Mouse (Mus musculus): ENCODE measurements around the gene BC030499. TPM values are rescaled to one million over a fixed set of nuclear protein-coding genes. Genes with fewer than 3 reads are reported as not detected.

The BC030499 gene
- polyA plus RNA-seq, 1 experiment from 2014 or later: 0.47 TPM

GRCm38 (mm10) chr11:78322076-78322831, 31.6 kb downstream of the BC030499 start:
- WGBS: 68% methylated on average over 2 of the region's 2 CpGs

GRCm38 (mm10) chr11:78322860-78323259, 32.2 kb downstream of the BC030499 start, which contains the start of gene Aldoc:
TSS of gene Aldoc (plus strand) at chr11:78322968.
- no peaks in the 10 kb centered on the region for H3K9me3 ChIP-seq (ENCODE audit: control insufficient read depth, low read length)
- H3K4me1 ChIP-seq (ENCODE audit: control insufficient read depth, insufficient read depth, low read length): 0 out of 2 replicates have a peak, but pooled peaks cover 4% of the 10 kb centered on the region
- H3K9ac ChIP-seq (ENCODE audit: low read depth, low read length): 0 out of 2 replicates have a peak within 1 kb of the TSS, but pooled peaks have one; percentile 12
- H3K4me3 ChIP-seq (ENCODE audit: low read length): peak within 1 kb of the TSS; percentile 16; the same call in 1 of the 2 replicates
- peaks cover 40% of the 10 kb centered on the region for H3K36me3 ChIP-seq (ENCODE audit: control insufficient read depth, insufficient read depth, low read length)
- 5% methylated on average over 15 of the region's 15 CpGs for WGBS
- peak within 1 kb of the TSS; percentile 34 for H3K4me2 ChIP-seq (replicated peaks; ENCODE audit: low read depth, low read length)
- no peaks in the 10 kb centered on the region for H3K27me3 ChIP-seq (ENCODE audit: control insufficient read depth, insufficient read depth, low read length)
- peak; percentile 94 for ATAC-seq (ENCODE audit: low FRiP score, low TSS enrichment)
- H3K27ac ChIP-seq (ENCODE audit: low read depth, low read length): no peak within 1 kb of the TSS; the same call in 1 of the 2 replicates

More at GRCm38 (mm10) chr11:78322076-78322831, 31.6 kb downstream of the BC030499 start:
- H3K27me3 ChIP-seq (ENCODE audit: control insufficient read depth, insufficient read depth, low read length): no peaks in the 10 kb centered on the region
- no peak overlapping the region for H3K4me3 ChIP-seq (ENCODE audit: low read length)
- peaks cover 46% of the 10 kb centered on the region for H3K36me3 ChIP-seq (ENCODE audit: control insufficient read depth, insufficient read depth, low read length)
- peak overlapping the region; percentile 34; the same call in 1 of the 2 replicates for H3K4me2 ChIP-seq (replicated peaks; ENCODE audit: low read depth, low read length)
- H3K4me1 ChIP-seq (ENCODE audit: control insufficient read depth, insufficient read depth, low read length): 0 out of 2 replicates have a peak, but pooled peaks cover 4% of the 10 kb centered on the region
- no peak overlapping the region for H3K9ac ChIP-seq (ENCODE audit: low read depth, low read length)
- no peak; the same call in 1 of the 2 replicates for ATAC-seq (ENCODE audit: low FRiP score, low TSS enrichment)
- no peak overlapping the region; the same call in 1 of the 2 replicates for H3K27ac ChIP-seq (ENCODE audit: low read depth, low read length)
- H3K9me3 ChIP-seq (ENCODE audit: control insufficient read depth, low read length): no peaks in the 10 kb centered on the region

- Histone ChIP-seq H3K27ac (ENCODE audit: low read depth, low read length) (no peak overlapping the region), H3K9me3 (ENCODE audit: control insufficient read depth, low read length) (no peaks in the 10 kb centered on the region), H3K9ac (ENCODE audit: low read depth, low read length) (no peak overlapping the region), H3K4me2 (replicated peaks; ENCODE audit: low read depth, low read length) (no peak overlapping the region), H3K4me3 (ENCODE audit: low read length) (no peak overlapping the region), H3K27me3 (ENCODE audit: control insufficient read depth, insufficient read depth, low read length) (no peaks in the 10 kb centered on the region), H3K36me3 (ENCODE audit: control insufficient read depth, insufficient read depth, low read length) (peaks cover 27% of the 10 kb centered on the region), H3K4me1 (ENCODE audit: control insufficient read depth, insufficient read depth, low read length) (peaks cover 10% of the 10 kb centered on the region; the same call in 1 of the 2 replicates)
- WGBS: 87% methylated on average over 15 of the region's 15 CpGs
- no peak for ATAC-seq (ENCODE audit: low FRiP score, low TSS enrichment)
These were observed 33.6 kb downstream of the BC030499 start for GRCm38 (mm10) chr11:78324000-78324785.

GRCm38 (mm10) chr11:78324965-78325364, 34.3 kb downstream of the BC030499 start:
- ATAC-seq (ENCODE audit: low FRiP score, low TSS enrichment): no peak
- no peak overlapping the region for H3K4me3 ChIP-seq (ENCODE audit: low read length)
- no peak overlapping the region for H3K9ac ChIP-seq (ENCODE audit: low read depth, low read length)
- H3K9me3 ChIP-seq (ENCODE audit: control insufficient read depth, low read length): no peaks in the 10 kb centered on the region
- H3K4me2 ChIP-seq (replicated peaks; ENCODE audit: low read depth, low read length): no peak overlapping the region
- 94% methylated on average over 12 of the region's 12 CpGs for WGBS
- H3K27me3 ChIP-seq (ENCODE audit: control insufficient read depth, insufficient read depth, low read length): no peaks in the 10 kb centered on the region
- peaks cover 12% of the 10 kb centered on the region; the same call in 1 of the 2 replicates for H3K4me1 ChIP-seq (ENCODE audit: control insufficient read depth, insufficient read depth, low read length)
- no peak overlapping the region for H3K27ac ChIP-seq (ENCODE audit: low read depth, low read length)
- peaks cover 21% of the 10 kb centered on the region for H3K36me3 ChIP-seq (ENCODE audit: control insufficient read depth, insufficient read depth, low read length)

GRCm38 (mm10) chr11:78327215-78327614, 36.6 kb downstream of the BC030499 start:
- Histone ChIP-seq H3K9me3 (ENCODE audit: control insufficient read depth, low read length) (no peaks in the 10 kb centered on the region), H3K27me3 (ENCODE audit: control insufficient read depth, insufficient read depth, low read length) (no peaks in the 10 kb centered on the region), H3K36me3 (ENCODE audit: control insufficient read depth, insufficient read depth, low read length) (0 out of 2 replicates have a peak, but pooled peaks cover 3% of the 10 kb centered on the region), H3K4me1 (ENCODE audit: control insufficient read depth, insufficient read depth, low read length) (peaks cover 12% of the 10 kb centered on the region; the same call in 1 of the 2 replicates), H3K27ac (ENCODE audit: low read depth, low read length) (no peak overlapping the region), H3K4me2 (replicated peaks; ENCODE audit: low read depth, low read length) (no peak overlapping the region), H3K4me3 (ENCODE audit: low read length) (no peak overlapping the region), H3K9ac (ENCODE audit: low read depth, low read length) (no peak overlapping the region)
- 91% methylated on average over 4 of the region's 4 CpGs for WGBS
- no peak for ATAC-seq (ENCODE audit: low FRiP score, low TSS enrichment)

GRCm38 (mm10) chr11:78327634-78328511, 37.2 kb downstream of the BC030499 start, which contains the start of gene Pigs:
TSS of gene Pigs (plus strand) at chr11:78328415.
- no peaks in the 10 kb centered on the region for H3K27me3 ChIP-seq (ENCODE audit: control insufficient read depth, insufficient read depth, low read length)
- H3K27ac ChIP-seq (ENCODE audit: low read depth, low read length): no peak within 1 kb of the TSS; the same call in 1 of the 2 replicates
- H3K4me3 ChIP-seq (ENCODE audit: low read length): peak within 1 kb of the TSS; percentile 91
- peak within 1 kb of the TSS; percentile 85 for H3K9ac ChIP-seq (ENCODE audit: low read depth, low read length)
- 14% methylated on average over 36 of the region's 37 CpGs for WGBS
- no peaks in the 10 kb centered on the region for H3K9me3 ChIP-seq (ENCODE audit: control insufficient read depth, low read length)
- no peaks in the 10 kb centered on the region for H3K36me3 ChIP-seq (ENCODE audit: control insufficient read depth, insufficient read depth, low read length)
- H3K4me2 ChIP-seq (replicated peaks; ENCODE audit: low read depth, low read length): peak within 1 kb of the TSS; percentile 91
- ATAC-seq (ENCODE audit: low FRiP score, low TSS enrichment): peak; percentile 93
- peaks cover 8% of the 10 kb centered on the region; the same call in 1 of the 2 replicates for H3K4me1 ChIP-seq (ENCODE audit: control insufficient read depth, insufficient read depth, low read length)

- H3K27ac ChIP-seq (ENCODE audit: low read depth, low read length): no peak overlapping the region
- peak overlapping the region; percentile 85 for H3K9ac ChIP-seq (ENCODE audit: low read depth, low read length)
- peaks cover 8% of the 10 kb centered on the region; the same call in 1 of the 2 replicates for H3K4me1 ChIP-seq (ENCODE audit: control insufficient read depth, insufficient read depth, low read length)
- peaks cover 6% of the 10 kb centered on the region for H3K36me3 ChIP-seq (ENCODE audit: control insufficient read depth, insufficient read depth, low read length)
- peak overlapping the region; percentile 91 for H3K4me2 ChIP-seq (replicated peaks; ENCODE audit: low read depth, low read length)
- under 1% methylated on average over 38 of the region's 41 CpGs for WGBS
- no peaks in the 10 kb centered on the region for H3K27me3 ChIP-seq (ENCODE audit: control insufficient read depth, insufficient read depth, low read length)
- H3K9me3 ChIP-seq (ENCODE audit: control insufficient read depth, low read length): no peaks in the 10 kb centered on the region
- ATAC-seq (ENCODE audit: low FRiP score, low TSS enrichment): peak; percentile 74
- peak overlapping the region; percentile 91 for H3K4me3 ChIP-seq (ENCODE audit: low read length)
These were observed 37.9 kb downstream of the BC030499 start for GRCm38 (mm10) chr11:78328512-78329056.

- no peak overlapping the region for H3K4me2 ChIP-seq (replicated peaks; ENCODE audit: low read depth, low read length)
- ATAC-seq (ENCODE audit: low FRiP score, low TSS enrichment): no peak
- H3K4me1 ChIP-seq (ENCODE audit: control insufficient read depth, insufficient read depth, low read length): peaks cover 8% of the 10 kb centered on the region; the same call in 1 of the 2 replicates
- no peaks in the 10 kb centered on the region for H3K27me3 ChIP-seq (ENCODE audit: control insufficient read depth, insufficient read depth, low read length)
- peaks cover 24% of the 10 kb centered on the region for H3K36me3 ChIP-seq (ENCODE audit: control insufficient read depth, insufficient read depth, low read length)
- no peak overlapping the region for H3K27ac ChIP-seq (ENCODE audit: low read depth, low read length)
- H3K9me3 ChIP-seq (ENCODE audit: control insufficient read depth, low read length): no peaks in the 10 kb centered on the region; the same call in 1 of the 2 replicates
- 90% methylated on average over 12 of the region's 12 CpGs for WGBS
- no peak overlapping the region for H3K9ac ChIP-seq (ENCODE audit: low read depth, low read length)
- H3K4me3 ChIP-seq (ENCODE audit: low read length): no peak overlapping the region
These were observed 42.0 kb downstream of the BC030499 start for GRCm38 (mm10) chr11:78332676-78333075.
